Mouse (Mus musculus) testis, adult 2 months (tissue): Measurements from ENCODE around the gene Fbxo42. TPM values are rescaled to one million over a fixed set of nuclear protein-coding genes. Genes with fewer than 3 reads are reported as not detected.

ENCODE experiments used
- H3K27ac ChIP-seq: fragments of 200-500 bp; 2 replicates; pipeline ENCODE4 v1.5.1; 2012; ENCODE audit warnings: low read depth, low read length; ENCODE audit not compliant: control insufficient read depth, insufficient read depth
- H3K27me3 ChIP-seq: fragments of 200-500 bp; 2 replicates; pipeline ENCODE4 v1.6.1; 2012; ENCODE audit warnings: mild to moderate bottlenecking, low read length, moderate library complexity; ENCODE audit not compliant: control insufficient read depth, insufficient read depth
- H3K36me3 ChIP-seq: fragments of 200-500 bp; 2 replicates; pipeline ENCODE4 v1.6.1; 2012; ENCODE audit warnings: mild to moderate bottlenecking, low read length; ENCODE audit not compliant: control insufficient read depth, insufficient read depth
- H3K4me1 ChIP-seq: fragments of 200-500 bp; 2 replicates; pipeline ENCODE4 v1.6.1; 2012; ENCODE audit warnings: low read length; ENCODE audit not compliant: control insufficient read depth, insufficient read depth
- H3K4me3 ChIP-seq: fragments of 200-500 bp; 2 replicates; pipeline ENCODE4 v1.5.1; 2012; ENCODE audit warnings: low read depth, mild to moderate bottlenecking, low read length, moderate library complexity, mixed read lengths; ENCODE audit not compliant: control insufficient read depth
- CTCF ChIP-seq: fragments of 200-500 bp; IDR thresholded peaks from 2 replicates; pipeline ENCODE4 v1.5.1; 2012; ENCODE audit warnings: low read depth, mild to moderate bottlenecking, inconsistent platforms, low read length, moderate library complexity; ENCODE audit not compliant: control insufficient read depth, insufficient read depth, insufficient replicate concordance
- POLR2A ChIP-seq: fragments of 200-500 bp; IDR thresholded peaks from 2 replicates; pipeline ENCODE4 v1.6.1; 2012; ENCODE audit warnings: low read depth, mild to moderate bottlenecking, inconsistent platforms, low read length, moderate library complexity; ENCODE audit not compliant: control insufficient read depth
- polyA plus RNA-seq: library from polyadenylated mRNA; depleted of rRNA; stranded (reverse); fragments of >200 nt; gene quantifications from 2 replicates; pipeline ENCODE4 v1.2.3, GENCODE M21; 2012; rRNA removed

The Fbxo42 gene
- polyA plus RNA-seq, result 10.7 and 11.0 TPM in 2 replicates

DNA sequence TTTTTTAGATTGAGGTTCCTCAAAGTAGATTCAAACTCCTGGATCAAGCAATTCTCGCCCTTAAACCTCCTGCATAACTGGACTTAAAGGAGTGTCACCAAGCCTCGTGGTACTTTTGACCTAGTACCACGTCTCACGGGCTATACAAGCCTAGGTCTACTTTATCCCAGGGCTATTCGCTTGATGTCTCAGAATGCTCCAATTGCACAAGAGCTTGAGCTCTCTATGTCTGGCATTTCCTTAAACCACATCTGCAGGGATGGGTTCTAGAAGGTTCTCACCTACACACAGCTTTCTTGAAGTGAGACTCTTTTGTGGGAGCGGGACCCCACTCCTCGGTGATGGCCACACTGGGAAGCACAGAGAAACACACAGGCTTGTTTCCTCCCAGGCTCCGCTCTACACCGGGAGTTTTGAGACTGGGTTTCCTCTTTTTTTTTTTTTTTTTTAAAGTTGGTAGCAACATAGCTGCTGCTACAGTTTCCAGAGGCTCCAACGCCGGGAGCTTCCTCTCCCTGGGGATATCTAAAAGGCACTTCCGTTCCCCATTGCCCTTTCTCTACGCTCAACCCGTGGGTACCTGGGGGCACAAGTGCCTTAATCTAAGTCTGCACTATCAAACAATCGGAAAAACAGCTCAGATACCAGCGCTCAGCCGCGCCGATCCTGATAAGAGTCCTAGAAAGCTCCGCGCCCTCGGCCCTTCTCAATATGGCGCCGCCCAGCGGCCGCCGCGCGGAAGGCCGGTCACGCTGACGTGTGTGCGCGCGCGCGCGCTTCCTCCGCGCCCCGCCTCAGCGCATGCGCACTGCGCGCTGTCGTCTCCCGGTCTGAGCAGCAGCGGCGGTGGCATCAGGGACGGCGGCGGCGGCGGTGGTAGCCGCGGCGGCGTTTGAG lies at the start of gene Fbxo42:
TSS of gene Fbxo42 (plus strand) at position 802 of the 897 bp plus-strand sequence.
- no peaks in the 10 kb centered on the region for H3K27me3 ChIP-seq
- peak within 1 kb of the TSS; percentile 87 for H3K4me3 ChIP-seq

DNA sequence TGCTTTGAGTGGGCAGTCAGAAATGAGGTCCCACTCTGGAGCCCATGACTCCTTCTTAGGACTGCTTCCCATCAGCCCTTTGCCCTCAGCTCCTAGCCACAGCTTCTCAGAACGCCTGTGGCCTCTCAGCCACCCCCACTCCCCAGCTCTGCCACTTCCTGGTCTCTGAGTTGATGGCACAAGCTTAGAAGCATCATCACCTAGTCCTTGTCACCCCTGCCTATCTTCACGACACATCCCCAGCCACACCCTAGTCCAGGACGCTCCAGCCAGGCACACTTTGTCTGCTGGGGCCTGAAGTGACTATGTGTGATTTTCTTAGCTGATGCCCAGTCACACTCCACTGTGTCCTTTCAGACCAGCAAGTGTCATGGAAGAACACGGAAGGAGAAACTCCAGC lies 48.8 kb upstream of the Fbxo42 start:
- H3K4me3 ChIP-seq, result no peak overlapping the region
- H3K36me3 ChIP-seq, result no peaks in the 10 kb centered on the region
- no peaks in the 10 kb centered on the region for H3K27me3 ChIP-seq
- H3K4me1 ChIP-seq, result peaks cover 2% of the 10 kb centered on the region; the same call in 1 of the 2 replicates
- no peak for TF ChIP-seq CTCF
- TF ChIP-seq POLR2A, result no peak
- H3K27ac ChIP-seq, result no peak overlapping the region

More for the DNA sequence above, at the start of gene Fbxo42:
- Histone ChIP-seq H3K4me1 (peaks cover 5% of the 10 kb centered on the region), H3K27ac (peak within 1 kb of the TSS; percentile 86), H3K36me3 (no peaks in the 10 kb centered on the region; the same call in 1 of the 2 replicates)
- TF ChIP-seq POLR2A, result peak; percentile 74
- peak; percentile 50; the same call in 1 of the 2 replicates for TF ChIP-seq CTCF

DNA sequence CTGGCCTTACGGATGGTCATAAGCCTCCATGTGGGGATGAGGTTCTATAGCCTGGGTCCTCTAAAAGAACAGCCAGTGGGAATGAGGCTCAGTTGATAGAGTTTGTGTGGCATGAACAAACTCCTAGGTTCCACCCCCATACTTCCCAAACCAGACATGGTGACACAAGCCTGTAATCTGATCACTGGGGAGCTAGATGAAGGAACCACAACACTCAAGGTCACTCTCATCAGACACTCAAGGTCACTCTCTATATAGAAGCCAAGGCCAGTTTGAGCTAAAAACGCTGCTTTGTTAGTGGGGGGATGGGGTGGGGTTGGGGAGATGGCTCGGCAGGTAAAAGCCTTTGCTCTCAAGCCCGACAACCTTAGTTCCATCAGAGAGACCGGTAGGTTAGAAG lies 47.8 kb upstream of the Fbxo42 start:
- peaks cover 2% of the 10 kb centered on the region; the same call in 1 of the 2 replicates for H3K4me1 ChIP-seq
- no peaks in the 10 kb centered on the region for H3K27me3 ChIP-seq
- H3K4me3 ChIP-seq, result no peak overlapping the region
- TF ChIP-seq CTCF (no peak), POLR2A (no peak)
- H3K36me3 ChIP-seq, result no peaks in the 10 kb centered on the region
- no peak overlapping the region for H3K27ac ChIP-seq

DNA sequence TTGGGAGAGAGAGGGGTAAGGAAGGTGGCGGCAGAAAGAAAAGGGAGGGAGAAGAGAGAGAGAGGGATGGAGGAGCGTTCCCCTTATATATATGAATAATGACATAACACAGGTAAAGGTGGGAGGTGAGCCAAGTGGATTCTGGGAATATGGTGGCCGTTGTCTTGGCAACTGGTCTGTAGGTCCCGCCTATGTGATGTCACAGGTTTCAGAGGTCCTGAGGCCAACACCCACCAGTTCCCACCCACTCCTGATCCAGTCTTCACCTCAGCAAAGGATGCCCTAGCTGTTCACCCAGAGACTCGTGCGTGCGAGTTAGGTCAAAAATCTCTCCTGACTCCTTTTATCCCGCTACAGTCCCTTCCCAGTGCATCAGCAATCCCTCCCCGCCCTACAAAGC lies 46.4 kb upstream of the Fbxo42 start:
- Histone ChIP-seq H3K27me3 (no peaks in the 10 kb centered on the region), H3K36me3 (no peaks in the 10 kb centered on the region), H3K4me1 (no peaks in the 10 kb centered on the region; the same call in 1 of the 2 replicates), H3K27ac (no peak overlapping the region), H3K4me3 (no peak overlapping the region)
- no peak for TF ChIP-seq POLR2A
- TF ChIP-seq CTCF, result no peak

DNA sequence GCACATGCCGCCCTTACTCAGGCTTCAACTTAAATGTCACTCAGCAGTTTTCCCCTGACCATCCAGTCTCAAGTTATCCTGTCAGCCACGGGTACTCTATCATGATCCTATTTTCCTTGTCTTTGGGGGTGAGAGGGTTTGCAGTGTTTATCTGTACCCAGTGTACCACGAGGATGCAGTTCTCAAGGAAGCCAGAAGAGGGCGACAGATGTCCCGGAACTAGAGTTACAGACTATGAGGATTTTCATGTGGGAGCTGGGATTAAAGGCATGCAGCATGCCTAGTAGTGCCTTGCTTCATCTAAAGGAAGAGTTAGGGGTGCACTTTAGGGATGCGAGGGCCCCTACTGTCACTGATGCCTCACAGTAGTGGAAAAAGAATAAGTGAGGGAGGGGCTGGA lies 45.9 kb upstream of the Fbxo42 start:
- Histone ChIP-seq H3K4me1 (no peaks in the 10 kb centered on the region; the same call in 1 of the 2 replicates), H3K27ac (no peak overlapping the region), H3K27me3 (no peaks in the 10 kb centered on the region), H3K4me3 (no peak overlapping the region), H3K36me3 (no peaks in the 10 kb centered on the region)
- TF ChIP-seq POLR2A, result no peak
- peak; percentile 40; the same call in 1 of the 2 replicates for TF ChIP-seq CTCF

DNA sequence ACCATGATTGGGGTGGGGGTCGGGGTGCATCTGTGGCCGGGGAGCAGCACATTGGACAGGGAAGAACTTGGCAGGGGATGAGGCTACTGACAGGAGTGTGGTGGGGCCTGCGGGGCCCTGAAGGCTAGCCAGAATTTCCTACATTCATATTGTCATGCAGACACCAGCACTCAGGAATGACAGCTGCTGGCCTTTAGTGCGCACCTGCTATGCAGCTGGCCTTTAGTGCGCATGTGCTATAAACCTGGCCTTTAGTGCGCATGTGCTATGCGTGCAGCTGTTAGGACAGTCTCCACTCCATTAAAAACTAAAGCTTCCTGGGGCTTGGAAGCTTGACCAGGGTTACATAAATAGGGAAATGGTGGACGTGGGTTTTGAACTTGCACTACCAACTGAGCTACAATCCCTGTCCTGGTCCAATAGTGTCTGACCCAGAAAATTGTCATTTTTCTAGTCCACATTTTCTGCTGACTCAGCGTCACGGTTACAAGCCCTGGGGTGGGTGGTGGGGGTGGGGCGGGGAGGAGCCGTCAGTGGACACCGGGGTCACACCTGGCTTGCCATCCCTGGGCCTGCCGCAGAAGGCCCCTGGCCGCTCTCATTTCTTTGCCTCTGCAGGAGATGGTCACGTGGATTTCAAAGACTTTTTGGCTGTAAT lies 41.1 kb upstream of the Fbxo42 start:
- Histone ChIP-seq H3K27me3 (no peaks in the 10 kb centered on the region), H3K27ac (no peak overlapping the region), H3K4me1 (no peaks in the 10 kb centered on the region), H3K4me3 (no peak overlapping the region), H3K36me3 (no peaks in the 10 kb centered on the region)
- TF ChIP-seq POLR2A (no peak), CTCF (no peak)

DNA sequence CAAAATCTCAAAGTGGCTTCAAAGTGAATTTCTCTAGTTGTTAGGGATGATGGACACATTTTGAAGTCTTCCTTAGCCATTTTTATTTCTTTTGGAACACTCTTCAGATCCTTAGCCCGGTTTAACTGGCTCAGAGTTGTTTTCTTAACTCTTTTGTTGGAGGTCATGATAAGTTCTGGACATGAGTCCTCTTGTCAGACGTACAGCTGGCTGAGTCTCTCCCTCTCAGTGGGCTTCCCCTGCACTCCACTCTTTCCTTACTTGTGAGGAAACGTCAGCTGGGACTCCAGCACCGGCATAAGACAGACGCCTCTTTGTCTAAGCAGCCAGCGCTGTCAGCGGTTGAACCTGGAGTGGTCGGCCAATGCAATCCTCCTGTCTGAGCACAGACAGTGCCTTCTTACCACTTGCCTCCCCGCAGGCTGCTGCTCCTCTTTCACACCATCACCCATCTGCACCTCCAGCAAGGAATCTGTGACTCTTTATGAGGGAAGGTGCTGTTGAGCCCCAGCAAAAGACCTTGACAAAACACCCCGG lies 39.4 kb upstream of the Fbxo42 start:
- Histone ChIP-seq H3K4me3 (no peak overlapping the region), H3K36me3 (no peaks in the 10 kb centered on the region), H3K27ac (no peak overlapping the region), H3K4me1 (no peaks in the 10 kb centered on the region), H3K27me3 (no peaks in the 10 kb centered on the region)
- no peak for TF ChIP-seq POLR2A
- no peak for TF ChIP-seq CTCF
